Mouse (Mus musculus): ENCODE measurements around the gene Ddx52.

Ddx52 gene

DNA sequence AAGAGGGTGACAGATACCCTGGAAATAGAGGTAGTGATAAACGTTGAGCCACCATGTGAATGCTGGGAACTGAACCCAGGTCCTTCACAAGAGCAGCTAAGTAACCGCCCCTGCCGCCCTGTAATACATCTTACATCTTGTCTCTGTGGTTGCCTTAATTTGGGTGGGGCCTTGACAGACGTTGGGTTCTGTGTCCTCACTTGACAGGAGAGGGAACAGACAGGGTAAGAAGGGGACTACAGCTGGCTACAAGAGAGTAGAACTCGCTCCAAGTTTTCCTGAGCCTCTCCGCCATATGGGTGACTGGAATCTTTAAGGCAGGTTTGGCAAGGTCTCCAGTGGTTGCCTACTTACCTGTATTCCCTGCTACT, 26.3 kb downstream of the Ddx52 start:
- in situ Hi-C loops (cut with MboI, MseI), result no loop called here

DNA sequence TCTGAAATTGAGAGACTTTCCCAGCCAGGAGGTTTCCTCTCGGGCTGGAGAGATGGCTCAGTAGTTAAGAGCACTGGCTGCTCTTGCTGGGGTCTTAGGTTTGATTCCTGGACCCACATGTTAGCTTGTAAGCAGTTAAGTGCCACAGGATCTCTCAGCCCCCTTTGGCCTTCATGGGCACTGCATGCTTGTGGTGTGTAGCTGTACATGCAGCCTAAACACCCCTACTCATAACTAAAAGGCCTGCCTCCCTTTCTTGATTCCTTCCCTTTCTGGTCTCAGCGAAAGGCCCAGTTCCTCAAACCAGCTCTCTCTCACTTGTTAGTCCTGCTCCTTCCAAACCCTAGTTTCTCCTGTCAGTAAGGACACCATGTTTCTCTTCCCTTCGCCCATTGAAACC, 27.2 kb downstream of the Ddx52 start:
- in situ Hi-C loops (cut with MboI, MseI), result no loop called here

DNA sequence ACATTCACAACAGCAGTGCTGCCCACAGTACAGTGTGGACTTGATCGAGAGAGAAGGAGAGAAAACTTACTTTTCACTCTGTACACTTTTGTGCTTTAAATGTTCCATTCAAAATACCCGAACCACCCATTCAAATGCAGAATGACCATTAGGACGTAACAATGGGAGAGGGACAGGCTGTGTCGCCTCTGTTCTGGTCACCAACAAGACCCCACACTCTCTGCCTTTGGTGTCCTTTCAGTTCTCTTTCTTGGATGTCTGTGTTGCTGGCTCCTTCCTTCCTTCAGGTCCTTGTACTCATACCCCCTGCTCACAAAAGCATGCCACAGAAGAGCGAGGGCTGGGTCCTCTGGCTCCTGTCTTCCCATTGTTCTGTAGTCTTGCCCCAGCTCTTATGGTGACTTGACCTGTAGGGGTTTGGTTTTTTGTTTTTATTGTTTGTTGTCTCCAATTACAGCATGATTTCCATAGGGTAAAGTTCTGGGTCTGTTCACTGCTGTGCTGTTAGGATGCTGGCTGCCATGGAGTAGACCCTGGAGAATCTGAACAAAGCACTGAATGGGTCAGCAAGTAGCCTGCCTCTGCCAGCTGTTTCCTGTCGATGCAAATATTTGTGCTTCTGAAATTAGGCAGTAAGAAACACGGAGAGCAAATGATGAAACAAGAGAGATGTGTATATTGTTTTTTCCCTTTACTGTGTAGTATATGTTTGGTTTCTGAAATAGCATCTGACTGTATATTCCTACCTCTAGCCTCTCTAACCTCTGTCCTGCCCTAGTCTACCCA, 32.9 kb downstream of the Ddx52 start:
- in situ Hi-C loops (cut with MboI, MseI), result loop anchor here (5.0 kb wide), 1 partner anchor 48 kb away; no protein-coding TSS in a partner anchor

DNA sequence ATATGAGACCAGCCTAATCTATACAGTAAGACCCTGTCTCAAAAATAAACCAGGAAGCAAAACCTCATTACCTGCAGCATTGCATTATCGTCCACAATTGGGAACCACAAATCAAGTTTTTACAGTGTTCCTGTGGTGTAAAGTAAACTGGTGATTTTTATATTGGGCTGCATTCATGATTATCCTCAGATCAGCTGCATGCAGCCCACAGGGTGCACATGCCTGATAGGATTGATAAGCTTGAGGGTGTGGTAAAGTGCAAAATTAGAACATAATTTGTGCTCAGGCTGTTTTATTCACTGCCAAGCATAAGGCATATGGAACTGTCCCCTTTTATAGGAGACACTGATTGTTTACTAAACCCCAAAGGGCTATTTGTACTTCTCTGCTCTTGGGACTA, 33.6 kb downstream of the Ddx52 start:
- in situ Hi-C loops (cut with MboI, MseI), result no loop called here

DNA sequence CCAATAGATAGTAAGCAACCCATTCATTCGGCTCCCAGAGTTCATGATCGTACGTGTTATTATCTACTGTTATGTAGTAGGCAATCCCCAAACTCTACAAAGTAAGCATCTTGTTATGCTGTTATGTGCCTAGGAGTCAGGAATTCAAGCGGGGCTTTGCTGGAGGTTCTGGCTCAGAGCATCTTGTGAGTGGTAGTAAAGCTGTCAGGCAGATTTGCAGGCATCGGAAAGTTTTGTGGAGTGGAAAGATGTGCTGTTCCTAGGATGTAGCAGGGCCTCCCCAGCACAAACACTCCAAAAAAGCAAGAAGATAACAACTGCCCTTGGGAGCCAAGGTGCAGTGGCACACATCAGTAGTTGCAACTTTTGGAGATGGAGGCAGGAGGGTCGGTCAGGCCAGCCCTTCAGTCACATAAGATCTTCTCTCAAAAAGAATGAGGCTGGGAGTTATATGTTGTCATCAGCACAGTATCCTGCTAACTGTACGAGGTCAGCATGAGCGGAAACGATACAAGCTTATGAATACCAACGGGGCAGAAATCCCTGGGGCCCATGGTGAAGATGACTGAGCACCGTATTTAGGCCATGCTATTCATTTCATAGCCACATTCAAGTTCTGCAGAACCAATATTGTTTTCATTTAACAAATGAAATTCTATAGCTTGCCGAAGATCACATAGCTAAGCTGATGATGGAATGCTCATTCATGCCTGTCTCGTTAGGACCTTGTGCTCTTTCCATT, 34.5 kb downstream of the Ddx52 start:
- in situ Hi-C loops (cut with MboI, MseI), result no loop called here

- in situ Hi-C loops (cut with MboI, MseI), result no loop called here
Observed at GRCm38 (mm10) chr11:83977810-83978209, 35.9 kb downstream of the Ddx52 start.

DNA sequence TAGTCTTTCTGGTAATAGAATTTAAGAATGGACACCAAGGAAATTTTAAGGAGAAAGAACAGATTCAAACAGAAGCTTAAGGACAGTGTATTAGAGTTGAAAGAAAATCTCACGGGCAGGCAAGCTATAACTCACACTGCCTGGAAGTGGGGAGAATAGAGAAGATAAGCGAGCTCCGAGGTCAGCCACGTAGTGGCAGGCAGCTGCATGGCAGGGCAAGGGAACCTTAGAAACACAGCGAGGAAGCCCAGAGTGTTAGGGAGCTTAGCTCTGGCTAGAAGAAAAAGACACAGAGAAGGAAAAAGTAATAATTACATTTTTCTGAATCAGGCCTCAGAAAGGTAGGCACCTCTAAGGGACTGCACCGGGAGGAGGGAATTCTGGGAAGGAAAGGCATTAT, 38.1 kb downstream of the Ddx52 start:
- in situ Hi-C loops (cut with MboI, MseI), result no loop called here

- in situ Hi-C loops (cut with MboI, MseI), result no loop called here
Observed at GRCm38 (mm10) chr11:83981338-83981737, 39.5 kb downstream of the Ddx52 start.

GRCm38 (mm10) chr11:83991701-83992100, 49.8 kb downstream of the Ddx52 start:
- in situ Hi-C loops (cut with MboI, MseI), result no loop called here

GRCm38 (mm10) chr11:83993428-83993827, 51.6 kb downstream of the Ddx52 start:
- in situ Hi-C loops (cut with MboI, MseI), result no loop called here

- in situ Hi-C loops (cut with MboI, MseI), result no loop called here
Observed at GRCm38 (mm10) chr11:83994481-83994880, 52.6 kb downstream of the Ddx52 start.

DNA sequence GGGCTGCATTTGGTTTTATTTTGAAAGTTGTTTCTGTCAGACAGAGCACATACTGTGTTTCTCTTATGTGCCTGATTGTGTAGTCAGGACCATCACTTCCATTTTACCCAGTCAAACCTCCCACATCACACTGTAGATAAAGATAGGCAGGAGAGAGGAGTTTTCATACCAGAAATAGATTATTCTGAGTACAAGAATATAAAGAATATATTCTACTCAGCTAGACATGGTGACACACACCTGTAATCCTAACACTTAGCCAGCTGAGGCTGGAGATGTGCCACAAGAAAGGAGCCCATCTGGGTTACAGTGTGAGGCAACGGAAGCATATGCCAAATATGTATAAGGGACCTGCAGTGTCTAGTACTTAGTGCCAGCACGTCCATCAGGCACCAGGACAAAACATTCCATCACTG, 53.7 kb downstream of the Ddx52 start:
- in situ Hi-C loops (cut with MboI, MseI), result no loop called here

- in situ Hi-C loops (cut with MboI, MseI), result no loop called here
Observed at GRCm38 (mm10) chr11:83997171-83997868, 55.5 kb downstream of the Ddx52 start.

DNA sequence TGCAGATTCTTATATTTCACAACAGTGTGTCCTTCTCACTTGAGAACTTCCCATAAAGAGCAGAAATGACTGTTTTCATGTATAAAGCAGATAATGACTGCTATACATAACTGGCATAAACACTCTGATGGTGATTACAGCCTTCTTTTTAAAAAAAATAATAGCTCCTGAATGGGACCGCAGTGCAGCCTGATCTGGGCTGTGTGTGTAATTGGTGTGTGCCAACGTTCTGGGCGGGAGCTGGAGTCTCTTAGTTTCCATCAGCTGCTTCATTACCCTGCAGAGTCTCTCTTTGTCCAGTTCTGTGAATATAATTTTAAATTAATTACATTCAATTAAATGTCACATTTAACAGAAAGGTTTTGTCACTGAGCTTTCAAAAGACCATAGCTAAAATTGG, 57.1 kb downstream of the Ddx52 start:
- in situ Hi-C loops (cut with MboI, MseI), result no loop called here

DNA sequence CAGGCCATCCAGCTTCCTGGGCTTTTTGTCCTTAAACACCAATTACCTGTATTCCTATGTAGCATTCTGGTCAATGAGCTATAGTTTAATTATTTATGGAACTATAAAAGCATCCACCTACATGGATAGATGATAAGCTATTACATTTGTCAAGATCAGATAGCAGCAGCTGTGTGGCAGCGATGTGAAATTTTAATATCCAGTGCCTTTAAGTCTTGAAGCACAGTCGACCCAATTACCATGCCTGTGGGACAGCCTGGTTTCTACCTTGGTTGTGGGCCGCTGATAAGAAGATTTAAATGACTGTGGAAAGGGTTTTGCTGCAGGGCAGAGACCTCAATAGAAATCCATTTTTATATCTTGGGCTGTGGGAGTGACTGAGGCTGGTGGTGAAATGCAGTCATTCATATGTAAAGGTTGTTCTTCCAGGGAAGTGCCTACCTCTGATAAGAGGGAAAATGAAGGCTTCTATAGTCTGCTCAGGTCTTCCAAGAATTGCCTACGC, 57.6 kb downstream of the Ddx52 start:
- in situ Hi-C loops (cut with MboI, MseI), result no loop called here

DNA sequence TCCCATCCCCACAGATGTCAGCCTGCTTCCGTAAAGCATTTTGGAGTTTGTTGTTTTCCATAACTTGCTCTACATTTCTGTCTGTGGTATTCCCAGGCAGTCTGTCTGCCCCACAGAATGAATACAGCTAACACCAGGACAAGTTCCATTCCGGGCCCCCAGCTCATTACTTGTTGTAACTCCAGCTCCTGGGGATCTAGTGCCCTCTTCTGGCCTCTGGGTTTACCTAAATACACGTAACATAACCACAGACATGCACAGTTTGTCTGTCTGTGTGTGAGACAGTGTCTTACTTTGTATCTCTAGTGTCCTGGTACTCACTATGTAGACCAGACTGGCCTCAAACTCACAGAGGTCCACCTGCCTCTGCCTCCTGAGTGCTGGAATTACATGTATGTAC, 59.4 kb downstream of the Ddx52 start:
- in situ Hi-C loops (cut with MboI, MseI), result no loop called here

DNA sequence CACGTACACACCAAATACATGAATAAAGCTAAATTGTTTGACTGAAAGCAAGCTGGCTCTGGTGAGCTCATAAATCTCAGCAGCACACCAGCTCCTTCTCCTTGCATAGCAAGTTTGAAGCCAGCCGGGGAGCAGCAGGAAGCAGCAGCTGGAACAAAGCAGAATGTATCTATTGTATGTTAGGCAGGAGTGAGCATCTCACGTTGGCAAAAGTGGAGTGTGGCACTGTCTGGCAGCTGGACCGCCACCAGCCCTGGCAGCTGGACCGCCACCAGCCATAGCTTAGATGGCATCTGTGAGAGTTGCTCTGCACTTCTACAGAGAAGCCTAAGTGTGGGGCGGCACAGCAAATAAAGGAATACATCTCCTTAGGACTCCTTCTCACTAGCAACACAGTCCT, 62.1 kb downstream of the Ddx52 start:
- in situ Hi-C loops (cut with MboI, MseI), result no loop called here

- in situ Hi-C loops (cut with MboI, MseI), result no loop called here
Observed at GRCm38 (mm10) chr11:84009001-84009400, 67.1 kb downstream of the Ddx52 start.

GRCm38 (mm10) chr11:84010411-84010810, 68.5 kb downstream of the Ddx52 start:
- in situ Hi-C loops (cut with MboI, MseI), result no loop called here

DNA sequence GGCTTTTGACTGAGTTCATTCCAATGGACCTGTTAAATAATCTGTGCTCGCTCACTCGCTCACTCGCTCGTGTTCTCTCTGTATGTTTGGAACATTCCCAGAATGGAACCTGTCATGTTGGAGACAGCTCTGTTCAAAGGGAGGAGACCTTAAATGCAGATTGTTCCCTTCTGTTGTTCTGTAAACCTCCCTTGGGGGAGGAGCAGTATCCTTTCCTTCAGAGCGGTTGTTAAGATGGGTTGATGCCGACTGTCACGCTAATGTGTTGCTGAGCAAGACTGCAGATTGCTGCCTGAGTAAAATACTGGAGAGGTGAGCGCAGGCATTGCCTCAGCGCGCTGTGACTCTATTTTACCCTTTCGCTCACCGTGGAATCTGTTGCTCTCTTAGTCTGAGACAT, 69.2 kb downstream of the Ddx52 start:
- in situ Hi-C loops (cut with MboI, MseI), result no loop called here

DNA sequence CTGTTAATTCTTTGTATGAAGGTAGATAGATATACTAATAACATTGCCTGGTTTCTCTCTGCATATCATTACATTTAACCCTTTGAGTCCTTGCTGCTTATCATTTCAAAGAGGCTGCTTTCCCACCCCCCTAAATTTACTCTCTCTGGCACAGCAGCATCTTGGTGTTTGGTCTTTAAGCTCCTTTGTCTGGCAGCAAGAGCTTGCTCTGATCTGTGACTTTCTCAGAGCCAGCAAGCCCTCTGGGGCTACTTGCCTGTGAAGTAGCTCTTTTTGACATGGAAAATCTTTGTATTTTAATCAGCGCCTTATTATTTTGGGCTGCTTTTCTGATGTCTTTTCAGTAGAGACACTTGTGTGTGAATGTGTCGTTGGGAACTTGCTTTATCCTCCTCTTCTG, 69.7 kb downstream of the Ddx52 start:
- in situ Hi-C loops (cut with MboI, MseI), result no loop called here
